Mouse (Mus musculus): ENCODE data around the gene Chl1. TPM values are rescaled to one million over a fixed set of nuclear protein-coding genes. Genes with fewer than 3 reads are reported as not detected.

Gene Chl1
- polyA plus RNA-seq, 1 experiment: 0.76 TPM

DNA sequence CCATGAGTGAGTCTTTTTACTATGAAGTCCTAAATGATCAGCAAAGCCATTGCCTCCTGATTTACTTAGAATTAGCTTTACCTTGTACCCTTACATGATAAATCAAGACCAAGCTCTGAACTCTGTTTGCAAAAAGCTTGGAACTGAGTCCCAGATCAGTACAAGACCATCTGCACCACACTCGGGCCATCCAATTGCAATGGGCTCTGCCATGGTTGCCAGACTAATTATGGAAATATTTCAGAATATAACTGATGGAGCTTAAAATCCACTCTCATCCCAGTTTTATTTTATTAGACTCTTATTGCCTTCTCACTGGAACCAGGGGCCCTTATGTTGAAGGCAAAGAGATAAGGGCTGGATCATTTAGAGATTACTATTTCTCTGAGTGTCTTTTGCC, 284.9 kb downstream of the Chl1 start:
- no peak for DNase-seq (ENCODE audit: low read depth)
